Mouse (Mus musculus) layer of hippocampus, postnatal 14 days (tissue): Measurements from ENCODE around the gene Pla2r1. TPM values are rescaled to one million over a fixed set of nuclear protein-coding genes. Genes with fewer than 3 reads are reported as not detected.
A peak's percentile ranks its signal among the peaks of the same experiment; 100 is the strongest.

Experiments used
- DNase-seq, 2 experiments: peaks; one replicate each; pipeline ENCODE4 v3.0.0; 2021 to 2022; ENCODE audit warnings: low spot score in 2 of 2, mixed read lengths in 1 of 2
- total RNA-seq, 2 experiments: library from RNA; stranded (reverse); gene quantifications; 2 replicates each; pipeline ENCODE4 v1.2.3; 2021

Gene Pla2r1
- total RNA-seq, 2 experiments from 2014 or later = 0.25 to 0.57 TPM

DNA sequence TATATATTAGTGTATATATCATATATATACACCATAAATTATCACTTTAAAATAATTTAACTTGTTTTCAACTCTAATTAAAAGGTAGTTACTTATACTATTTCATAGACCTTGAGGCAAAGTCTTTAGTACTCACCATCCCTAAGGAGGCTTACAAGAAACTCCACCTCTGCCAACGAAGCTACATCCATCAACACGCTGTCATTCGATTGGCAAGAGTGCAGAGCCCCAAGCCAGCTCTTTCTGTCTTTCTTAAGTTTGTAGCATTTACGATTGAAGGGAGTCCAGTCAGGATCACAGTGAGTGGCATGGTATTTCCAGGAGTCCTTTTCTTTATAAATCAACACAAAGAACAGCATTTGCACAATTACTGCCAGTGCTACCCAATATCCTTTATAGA lies 49.1 kb downstream of the Pla2r1 start:
- no peak for DNase-seq

DNA sequence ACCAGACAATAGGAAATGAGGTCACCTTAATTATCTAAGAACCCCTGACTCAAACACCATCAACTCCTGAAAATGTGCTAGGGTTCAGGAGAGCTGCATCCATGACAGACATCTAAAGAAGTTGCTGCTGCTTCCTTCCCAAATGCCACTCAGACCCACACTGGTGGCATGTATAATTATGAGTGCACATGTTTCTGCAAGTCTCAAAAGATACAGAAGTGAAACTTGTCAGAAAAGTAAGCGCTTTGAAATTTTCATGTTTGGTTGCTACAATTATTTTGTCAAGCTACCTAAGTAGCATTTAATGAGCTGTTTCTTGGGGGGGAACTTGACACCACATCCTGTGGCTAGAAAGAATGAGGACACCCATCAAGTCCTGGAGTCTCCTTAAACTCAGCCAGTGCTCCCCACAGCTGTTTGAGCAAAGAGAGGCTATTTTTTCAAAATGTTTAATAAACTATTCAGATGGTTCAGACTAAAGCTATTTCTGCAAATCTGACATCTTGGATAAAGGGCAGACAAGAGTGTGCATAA lies 52.5 kb downstream of the Pla2r1 start:
- DNase-seq = no peak

DNA sequence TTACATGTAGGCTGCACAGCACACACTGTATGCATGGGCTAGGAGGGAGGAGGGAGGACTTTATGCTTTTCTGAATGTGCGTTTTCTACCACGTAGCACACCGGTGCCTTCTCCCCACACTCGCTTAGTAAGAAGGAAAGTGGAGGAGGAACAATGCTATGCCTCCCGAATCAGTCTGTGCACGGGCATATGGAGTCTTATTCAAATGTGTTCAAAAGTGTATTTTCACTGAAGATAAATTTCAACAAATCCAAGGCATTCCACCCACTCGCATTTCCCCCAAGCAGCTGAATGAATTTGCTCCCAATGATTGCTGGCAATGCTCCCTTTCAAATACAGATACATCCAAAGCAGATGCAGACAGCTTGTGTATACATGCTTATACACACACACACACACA lies 73.2 kb downstream of the Pla2r1 start:
- DNase-seq = peak; percentile 13 to 69

DNA sequence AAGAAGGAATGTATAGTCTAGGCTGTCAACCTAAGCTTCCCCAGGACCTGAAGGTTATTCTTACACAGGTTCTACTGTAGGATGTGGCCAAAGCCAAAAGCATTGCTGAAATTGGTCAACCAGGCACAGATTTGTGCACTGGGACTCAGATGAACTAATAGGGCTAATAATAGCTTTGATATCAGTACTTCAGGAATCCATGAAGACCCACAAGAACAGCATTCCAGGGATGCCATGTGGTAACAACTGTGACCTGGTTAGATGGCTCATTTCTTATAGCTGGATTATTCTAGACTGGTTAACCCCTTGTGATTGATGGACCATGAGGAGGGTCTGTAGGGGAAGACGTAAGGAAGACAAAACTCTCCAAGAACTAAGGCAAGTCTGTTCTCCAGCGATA lies 74.3 kb downstream of the Pla2r1 start:
- DNase-seq = no peak

DNA sequence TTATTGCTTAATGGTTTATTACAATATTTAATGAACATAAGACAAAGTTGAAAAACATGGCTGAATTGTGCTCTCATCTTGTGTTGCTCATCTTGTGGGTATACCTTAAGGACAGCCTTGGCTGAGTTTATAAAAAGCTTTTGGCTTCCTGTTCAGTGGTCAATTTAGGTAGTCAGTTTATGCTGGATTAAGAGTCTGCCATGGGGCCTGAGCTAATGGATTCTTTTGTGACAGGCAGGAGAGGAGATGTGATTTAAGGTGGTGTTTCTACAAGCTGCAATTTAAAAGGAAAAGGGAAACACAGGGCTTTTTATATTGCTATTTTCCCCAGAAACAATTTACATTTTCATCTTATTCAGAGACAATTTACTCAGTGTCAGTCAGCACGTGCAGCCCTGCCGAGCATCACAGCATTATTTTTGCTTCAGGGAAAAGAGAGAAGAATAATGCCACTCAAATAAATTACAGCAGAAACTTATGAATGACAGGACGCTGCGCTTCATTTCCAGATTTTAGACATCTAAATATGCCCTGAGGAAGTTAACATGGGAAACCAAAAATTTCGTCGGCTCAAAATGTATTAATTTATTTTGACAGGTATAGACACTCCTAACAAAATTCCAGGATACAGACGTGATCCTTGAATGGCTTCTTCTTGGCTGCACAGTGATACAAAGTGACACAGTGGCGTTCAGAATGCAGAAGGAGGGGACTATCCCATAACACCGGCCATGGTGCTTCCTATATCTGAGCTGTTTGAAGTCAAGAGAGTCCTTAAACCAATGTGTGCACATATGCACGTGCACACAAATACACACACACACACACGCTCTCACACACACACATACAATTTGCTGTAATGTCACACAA lies 84.0 kb downstream of the Pla2r1 start:
- no peak for DNase-seq

DNA sequence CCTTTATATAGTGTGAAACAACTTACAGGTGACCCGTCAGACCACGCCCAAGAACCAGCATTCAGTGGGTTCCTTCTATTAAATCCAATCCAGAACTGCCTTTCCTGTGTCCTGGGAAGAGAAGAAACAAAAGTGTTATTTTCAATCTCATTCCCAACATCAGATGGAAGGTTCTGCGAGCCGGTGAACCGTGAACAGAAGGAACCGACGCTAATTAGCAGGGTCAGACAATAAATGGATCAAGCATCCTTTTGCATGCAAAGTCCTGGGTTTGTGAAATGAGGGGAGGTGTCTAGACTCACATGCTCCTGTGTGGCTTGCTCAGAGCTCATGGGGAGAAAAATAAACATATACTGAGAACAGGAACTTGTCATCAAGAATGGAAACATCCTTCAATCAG lies 100.7 kb downstream of the Pla2r1 start:
- DNase-seq = no peak

DNA sequence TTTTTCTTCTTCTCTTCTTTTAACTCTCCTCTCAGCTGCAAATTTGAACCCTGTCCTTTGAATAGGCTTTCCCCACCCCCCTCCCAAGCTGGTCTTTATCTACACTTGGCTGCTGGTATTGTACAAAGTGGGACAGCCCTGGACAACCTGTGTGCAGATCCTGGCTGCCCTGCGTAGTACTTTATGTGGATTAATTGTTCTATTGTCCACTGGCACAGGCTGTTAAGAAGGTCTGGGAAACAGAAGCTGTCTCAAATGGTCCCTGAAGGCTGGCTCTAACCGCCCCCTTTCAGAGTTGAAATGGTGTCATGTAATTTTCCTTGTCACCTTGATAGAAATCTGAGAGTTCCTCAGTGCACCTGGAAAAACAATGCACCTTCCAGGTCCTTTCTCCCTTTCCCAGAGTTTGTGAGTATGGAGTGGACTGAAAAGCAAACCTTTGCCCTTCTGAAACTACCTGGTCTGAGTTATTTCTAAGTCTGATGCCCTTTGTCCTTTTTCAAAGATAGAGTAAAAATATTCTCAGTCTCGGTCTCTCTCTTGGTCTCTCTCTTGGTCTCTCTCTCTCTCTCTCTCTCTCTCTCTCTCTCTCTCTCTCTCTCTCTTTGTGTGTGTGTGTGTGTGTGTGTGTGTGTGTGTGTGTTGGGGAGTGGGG lies 101.9 kb downstream of the Pla2r1 start:
- DNase-seq = no peak

DNA sequence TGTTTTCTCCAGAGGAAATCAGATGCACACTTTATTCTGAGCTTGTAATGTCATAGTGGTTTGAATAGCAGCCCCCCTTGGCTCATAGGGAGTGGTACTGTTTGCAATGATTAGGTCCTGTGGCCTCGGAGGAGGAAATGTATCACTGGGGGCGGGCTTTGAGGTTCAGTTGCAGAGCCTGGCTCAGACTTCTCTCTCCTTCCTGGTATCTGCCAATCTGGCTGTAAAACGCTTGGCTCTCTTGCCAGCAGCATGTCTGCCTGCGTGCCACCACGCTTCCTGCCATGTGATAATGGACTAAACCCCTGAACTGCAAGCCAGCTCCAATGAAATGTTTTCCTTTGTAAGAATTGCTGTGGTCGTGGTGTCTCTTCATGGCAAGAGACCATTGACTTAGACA lies 103.4 kb downstream of the Pla2r1 start:
- peak; percentile 4 to 49 for DNase-seq

DNA sequence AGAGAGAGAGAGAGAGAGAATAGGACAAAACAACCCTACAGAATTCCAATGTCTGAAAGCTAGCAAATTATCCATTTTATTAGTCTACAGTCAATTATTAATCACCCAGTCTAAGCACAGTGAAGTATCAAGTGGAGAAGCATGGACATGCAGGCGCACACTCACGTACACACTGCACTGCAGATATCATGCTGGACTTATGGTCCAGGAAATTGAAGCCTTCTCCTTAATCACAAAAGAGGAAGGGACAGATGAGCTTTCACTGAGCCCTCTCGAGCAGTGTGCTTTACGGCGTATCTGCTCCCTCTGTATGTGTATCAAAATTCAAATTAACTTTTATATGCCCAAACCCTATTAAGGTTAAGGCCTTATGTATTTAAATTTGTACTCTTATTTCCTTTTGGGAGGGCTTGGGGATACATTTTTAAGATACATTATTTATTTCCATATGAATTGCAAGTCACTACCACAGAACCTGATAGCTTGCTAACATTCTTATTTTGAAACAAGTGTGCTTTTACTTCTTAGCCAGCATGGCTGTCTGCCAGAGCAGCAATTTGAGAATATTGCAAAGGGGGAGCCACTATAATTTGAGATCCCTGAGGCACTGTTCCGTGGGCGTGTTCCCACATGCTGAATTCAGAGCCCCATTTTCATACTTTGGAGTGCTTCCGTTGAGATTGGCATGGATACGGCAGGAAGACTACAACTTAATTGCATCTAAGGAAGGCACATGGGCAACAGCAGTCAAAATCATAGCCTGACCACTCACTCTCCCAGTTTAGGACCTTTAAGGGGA lies 108.2 kb downstream of the Pla2r1 start:
- peak; percentile 38 to 66 for DNase-seq

DNA sequence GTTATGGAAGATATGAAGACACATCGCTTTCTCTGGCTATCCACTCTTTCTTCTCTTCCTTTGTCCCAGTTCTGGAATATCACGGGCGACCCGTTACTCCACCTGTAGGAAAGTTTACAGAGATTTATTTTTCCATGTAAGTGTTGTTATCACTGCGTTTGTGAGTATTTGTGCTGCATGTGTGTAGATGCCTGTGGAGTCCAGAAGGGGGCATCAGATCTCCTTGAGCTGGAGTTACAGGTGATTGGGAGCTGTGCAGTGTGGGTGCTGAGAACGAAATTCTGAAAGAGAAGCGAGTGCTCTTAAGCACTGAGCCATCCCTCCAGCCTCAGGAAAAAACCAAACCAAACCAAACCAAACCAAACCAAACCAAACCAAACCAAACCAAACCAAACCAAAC lies 109.8 kb downstream of the Pla2r1 start:
- DNase-seq = no peak

DNA sequence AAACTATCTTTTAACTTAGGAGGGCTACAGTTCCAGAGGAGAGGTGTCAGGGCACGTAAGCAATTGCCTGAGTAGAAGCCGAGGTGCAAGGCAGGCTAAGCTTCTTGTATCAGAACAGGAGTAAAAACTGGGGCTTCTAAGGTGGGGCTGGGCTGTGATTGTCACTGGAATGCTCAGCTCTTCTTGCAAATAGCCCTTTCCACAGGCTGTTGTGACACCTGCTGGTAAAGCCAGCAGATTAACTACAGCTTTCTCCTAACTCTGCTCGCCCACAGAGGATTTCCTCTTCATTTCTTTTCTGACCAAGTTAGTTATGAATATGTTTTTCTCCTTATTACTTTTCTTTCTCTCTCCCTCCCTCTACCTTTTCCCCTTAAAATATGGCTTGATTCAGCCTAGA lies 111.2 kb downstream of the Pla2r1 start:
- DNase-seq = peak in 1 of 2 experiments; percentile 8

DNA sequence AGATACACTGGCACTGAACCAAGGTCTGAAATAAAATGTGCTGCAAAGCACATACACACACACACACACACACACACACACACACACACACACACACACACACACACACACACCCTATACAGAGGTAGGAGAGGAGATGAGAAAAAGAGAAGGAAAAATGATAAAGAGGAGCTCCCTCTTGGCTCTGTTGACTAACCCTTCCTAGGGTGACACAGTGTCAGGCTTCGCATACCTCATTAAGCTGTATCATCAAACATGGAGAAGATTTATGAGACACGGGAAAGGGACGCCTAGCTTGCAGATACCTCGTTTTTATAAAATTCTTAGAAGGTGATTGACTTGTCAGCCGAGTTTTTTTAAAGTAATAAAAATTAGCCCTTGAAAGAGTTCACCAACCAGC lies 116.3 kb downstream of the Pla2r1 start:
- DNase-seq = no peak

DNA sequence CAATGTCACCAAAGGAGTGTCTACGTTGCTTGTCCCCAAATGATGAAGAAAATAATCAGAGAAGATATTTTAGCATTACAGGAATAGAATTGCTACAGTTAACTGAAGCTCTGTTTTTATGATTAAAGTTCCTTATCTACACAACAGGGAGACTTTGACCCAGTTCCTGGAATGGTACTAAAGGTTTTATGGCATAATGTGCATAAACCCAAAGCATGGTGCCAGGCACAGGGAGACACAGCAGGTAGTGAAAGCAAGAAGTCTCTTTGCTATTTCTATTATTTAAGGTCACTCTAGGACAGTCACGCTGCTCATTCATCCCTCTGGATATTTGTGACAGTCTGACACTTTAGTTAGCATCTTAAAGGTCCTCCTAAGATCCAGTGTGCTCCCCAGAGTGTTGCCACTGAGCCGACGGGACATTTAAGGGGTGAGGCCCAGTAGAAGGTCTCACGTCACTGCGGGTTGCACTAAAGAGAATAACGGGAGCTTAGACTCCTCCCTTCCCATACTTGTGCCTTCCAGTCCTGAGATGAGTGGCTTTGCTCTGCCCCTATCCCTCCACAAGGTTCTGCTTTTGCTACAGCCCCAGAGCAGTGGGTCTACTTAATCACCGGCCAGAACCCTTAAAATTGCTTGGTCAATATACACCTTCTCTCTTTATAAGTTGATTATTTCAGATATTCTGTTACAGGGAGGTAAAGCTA lies 122.6 kb downstream of the Pla2r1 start:
- no peak for DNase-seq

DNA sequence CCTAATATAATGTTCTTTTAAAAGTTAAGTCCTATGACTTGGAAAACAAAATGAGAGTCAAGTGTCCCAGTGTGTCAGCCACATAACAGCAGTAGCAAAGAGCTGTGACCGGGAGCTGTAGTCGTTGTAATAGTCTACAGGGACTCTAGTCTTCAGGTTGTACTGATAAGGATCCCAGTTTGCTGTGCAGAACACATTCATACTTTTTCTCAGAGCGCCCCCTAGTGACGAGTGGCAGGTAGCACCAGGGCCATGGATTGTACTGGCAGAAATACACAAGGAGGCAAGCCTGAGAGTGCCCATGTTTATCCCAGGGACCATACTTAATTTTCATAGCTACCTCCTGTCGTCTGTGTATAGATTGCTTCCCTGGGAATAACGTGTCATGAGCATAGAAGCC lies 135.0 kb downstream of the Pla2r1 start:
- DNase-seq = peak; percentile 61 to 76

DNA sequence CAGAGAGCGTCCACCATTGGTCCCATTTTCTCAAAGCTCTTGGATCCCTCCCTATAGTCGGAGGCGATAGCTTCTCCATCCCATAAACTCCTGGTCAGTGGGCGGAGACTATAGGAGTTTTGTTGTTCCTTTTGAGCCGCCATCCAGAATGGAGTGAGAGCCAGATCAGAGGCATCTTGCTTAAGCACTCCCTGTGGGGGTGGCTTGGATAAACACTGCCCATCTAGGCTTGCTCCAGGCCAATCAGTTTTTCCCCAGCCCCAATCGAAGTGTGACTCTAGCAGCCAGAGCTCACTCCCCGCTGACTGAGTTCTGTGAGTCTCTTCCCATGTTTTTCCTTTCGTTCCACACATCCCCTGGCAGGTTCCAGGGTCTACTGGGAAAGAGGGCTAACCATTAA lies 138.8 kb downstream of the Pla2r1 start:
- DNase-seq = no peak

DNA sequence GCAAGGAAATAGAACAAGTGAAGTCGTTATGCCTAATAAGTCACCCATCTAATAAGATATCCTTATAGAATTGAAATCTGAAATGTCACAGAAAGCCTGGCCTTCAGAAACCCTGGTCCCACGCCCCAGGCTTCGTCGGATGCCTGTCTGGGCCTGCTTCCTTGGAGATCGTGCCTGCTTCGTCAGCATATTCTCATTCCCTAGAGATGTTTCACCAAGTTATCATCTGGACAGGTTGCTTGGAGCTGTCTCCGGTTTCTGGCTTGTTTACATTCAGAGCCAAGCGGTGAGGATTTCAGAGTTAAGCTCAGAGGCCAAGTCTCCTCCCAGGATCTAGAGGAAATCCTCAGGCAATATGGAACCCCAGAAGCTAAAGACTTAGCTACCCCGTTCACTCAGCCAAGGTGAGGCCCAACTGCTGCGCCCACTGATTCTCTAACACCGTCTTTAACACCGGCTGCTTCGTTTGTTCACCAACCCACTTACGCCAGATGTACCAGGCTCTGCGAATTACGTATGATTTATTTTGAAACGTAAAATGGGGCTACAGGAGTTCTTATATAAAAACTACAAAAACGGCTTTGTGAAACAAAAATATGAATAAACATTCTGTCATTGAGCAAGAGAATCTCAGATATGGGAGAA lies 140.0 kb downstream of the Pla2r1 start:
- no peak for DNase-seq

DNA sequence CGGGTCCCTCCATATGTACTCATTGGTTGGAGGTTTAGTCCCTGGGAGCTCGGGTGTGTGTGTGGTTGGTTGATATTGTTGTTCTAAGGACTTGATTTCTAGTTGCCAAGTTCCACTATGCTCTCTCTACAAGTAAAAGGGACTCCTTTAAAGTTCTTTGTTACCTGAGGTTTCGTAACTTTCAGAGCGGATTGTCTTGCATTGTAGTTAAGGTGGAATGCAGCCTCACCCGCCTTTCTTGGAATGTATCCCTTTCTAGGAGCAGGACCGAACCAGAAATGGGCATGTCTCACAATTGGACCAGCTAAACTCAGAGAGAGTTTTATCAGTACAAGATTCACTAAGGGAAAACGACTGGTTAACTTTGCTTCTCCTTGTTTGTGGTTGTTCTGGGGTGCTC lies 141.9 kb downstream of the Pla2r1 start:
- no peak for DNase-seq

DNA sequence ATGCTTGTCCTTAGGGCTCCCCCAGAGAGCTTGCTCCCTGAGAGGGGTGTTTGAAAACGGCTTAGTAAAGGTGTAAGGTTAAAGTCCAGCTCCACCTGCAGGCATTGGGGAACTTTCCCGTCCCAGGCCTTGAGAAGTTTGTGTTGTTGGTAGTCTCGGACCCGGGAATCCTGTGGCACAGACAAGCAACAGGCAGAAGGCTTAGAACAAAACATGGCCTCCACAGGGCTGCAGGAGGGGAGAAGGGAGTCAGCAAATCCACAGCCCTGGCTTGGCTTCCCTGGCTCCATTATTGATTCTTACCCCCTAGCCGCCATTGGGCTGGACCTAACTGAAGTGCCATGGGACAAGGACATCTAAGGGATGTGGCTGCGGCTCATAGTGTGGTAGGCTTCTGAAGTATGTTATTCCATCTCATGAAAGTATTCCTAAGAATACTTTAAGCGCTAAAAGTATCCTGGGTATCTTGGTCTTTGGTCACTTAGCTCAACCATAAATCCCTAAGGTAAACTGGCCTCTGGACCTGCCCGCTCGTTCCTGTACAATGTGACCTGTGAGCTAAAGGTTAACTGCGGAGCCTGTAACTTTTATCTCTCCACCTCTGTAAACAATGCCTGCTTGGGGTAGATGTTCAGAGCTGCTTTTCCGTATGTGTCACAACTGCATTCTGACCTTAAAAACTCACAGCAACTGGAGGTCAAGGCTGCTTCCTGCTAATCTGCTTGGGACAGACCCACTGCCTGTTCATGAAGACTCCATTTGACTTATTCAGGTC lies 142.9 kb downstream of the Pla2r1 start:
- DNase-seq = no peak

DNA sequence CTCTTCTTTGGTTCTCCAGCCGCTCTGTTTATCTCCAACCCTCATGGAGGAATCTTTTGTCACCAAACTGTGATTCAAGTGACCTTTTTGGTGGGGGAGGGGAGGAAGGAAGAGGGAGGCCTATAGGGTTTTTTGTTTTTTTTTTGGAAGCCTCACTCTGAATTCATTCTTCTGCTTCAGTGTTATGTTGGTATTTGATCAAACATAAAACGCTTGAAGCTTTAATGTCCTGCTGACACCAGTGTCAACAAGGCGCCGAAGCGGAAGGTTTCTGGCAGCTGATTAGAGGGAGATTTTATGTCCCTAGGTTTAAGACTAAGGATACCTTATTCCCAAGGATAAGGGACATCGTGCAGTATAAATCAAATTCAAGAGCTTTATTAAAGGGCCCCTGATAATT lies 143.9 kb downstream of the Pla2r1 start:
- no peak for DNase-seq

DNA sequence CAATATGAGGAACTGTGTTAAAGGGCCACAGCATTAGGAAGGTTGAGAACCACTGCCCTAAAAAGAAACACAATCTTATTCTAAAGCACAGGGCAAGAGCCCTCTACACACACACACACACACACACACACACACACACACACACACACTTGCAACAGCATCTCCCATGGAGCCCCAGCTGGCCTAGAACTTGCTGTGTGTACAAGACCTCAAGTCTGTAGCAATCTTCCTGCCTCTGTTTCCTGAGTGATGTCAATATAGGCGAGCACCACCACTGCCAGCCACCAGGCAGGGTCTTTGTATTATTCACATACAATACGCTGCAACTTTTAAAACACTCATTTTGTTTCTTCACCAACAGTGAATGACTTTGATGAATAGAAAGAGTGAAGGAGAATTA lies 145.7 kb downstream of the Pla2r1 start:
- DNase-seq = no peak
